In the genomic region with DNA sequence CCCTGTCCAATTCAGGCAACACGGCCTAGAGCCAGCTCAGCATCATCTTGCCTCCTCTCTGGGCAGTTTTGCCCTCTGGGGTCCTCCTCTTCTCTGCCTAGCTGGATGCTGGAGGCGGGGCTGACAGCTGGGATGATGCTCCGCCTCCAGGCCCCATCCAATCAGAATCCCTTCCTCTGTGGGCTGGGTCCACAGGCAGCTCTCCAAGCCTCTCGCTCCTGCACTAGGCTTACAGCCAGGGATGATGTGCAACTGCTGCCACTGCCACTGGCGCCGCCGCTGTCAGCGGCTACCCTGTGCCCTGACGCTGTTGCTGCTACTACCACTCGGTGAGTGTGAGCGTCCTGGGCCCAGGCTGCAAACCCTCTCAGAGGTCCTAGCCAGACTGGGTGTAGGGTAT, we compare ENCODE assay signal across 8 mouse cellular contexts. TPM values are rescaled to one million over a fixed set of nuclear protein-coding genes. Genes with fewer than 3 reads are reported as not detected.
A peak's percentile ranks its signal among the peaks of the same experiment; 100 is the strongest.
DNase-seq lines count a peak whose midpoint lies in the region; ATAC-seq and TF ChIP-seq lines count a peak whose summit lies in the region.

A gene (plus strand): TSS at position 229 of the 400 bp plus-strand sequence.

- peak; percentile 85 for DNase-seq in Muller cell, postnatal 12 days (ENCODE audit: inconsistent ontology term)
- DNase-seq in cerebellum, postnatal 4 days (ENCODE audit: low spot score in 2 of 2) = peak; percentile 43 to 69
- DNase-seq in gastrocnemius, adult 18-20 months (ENCODE audit: low spot score) = peak; percentile 65
- DNase-seq in layer of hippocampus, postnatal 10 days (ENCODE audit: low spot score in 2 of 2) = peak; percentile 76 to 82
- peak; percentile 92 for DNase-seq in lung, embryonic 14.5 days
- DNase-seq in retina, embryonic 14.5 days (ENCODE audit: low spot score) = peak; percentile 86
- no peak for DNase-seq in natural killer cell, adult 2 months (ENCODE audit: low spot score in 2 of 2)

- H3K4me2 ChIP-seq in hindbrain, embryonic 13.5 days = 0 out of 2 replicates have a peak within 1 kb of the TSS, but pooled peaks have one; percentile 26
- H3K4me2 ChIP-seq in lung, embryonic 14.5 days = no peak within 1 kb of the TSS

- 6% methylated on average over 11 of the region's 11 CpGs for WGBS in hindbrain, embryonic 13.5 days
- 7% methylated on average over 11 of the region's 11 CpGs for WGBS in lung, embryonic 14.5 days

- peak; percentile 81 for ATAC-seq in hindbrain, embryonic 13.5 days (ENCODE audit: low FRiP score)
- peak; percentile 94 for ATAC-seq in lung, embryonic 14.5 days (ENCODE audit: insufficient read depth)

- TF ChIP-seq CTCF in lung, embryonic 14.5 days (IDR thresholded peaks at IDR 0.05; ENCODE audit: low read depth) = no peak

- H3K36me3 ChIP-seq in hindbrain, embryonic 13.5 days = peaks cover 69% of the 10 kb centered on the region
- H3K36me3 ChIP-seq in lung, embryonic 14.5 days (ENCODE audit: insufficient read depth) = peaks cover 51% of the 10 kb centered on the region

- peak within 1 kb of the TSS; percentile 43 for H3K9ac ChIP-seq in hindbrain, embryonic 13.5 days
- no peak within 1 kb of the TSS for H3K9ac ChIP-seq in lung, embryonic 14.5 days

- peaks cover 10% of the 10 kb centered on the region for H3K4me1 ChIP-seq in hindbrain, embryonic 13.5 days (replicated peaks)
- H3K4me1 ChIP-seq in lung, embryonic 14.5 days (ENCODE audit: insufficient read depth) = no peaks in the 10 kb centered on the region

- peak within 1 kb of the TSS; percentile 62 for H3K27ac ChIP-seq in hindbrain, embryonic 13.5 days
- no peak within 1 kb of the TSS; the same call in 1 of the 2 replicates for H3K27ac ChIP-seq in lung, embryonic 14.5 days (ENCODE audit: low read depth)

- no peaks in the 10 kb centered on the region for H3K9me3 ChIP-seq in hindbrain, embryonic 13.5 days
- no peaks in the 10 kb centered on the region for H3K9me3 ChIP-seq in lung, embryonic 14.5 days (ENCODE audit: low read depth, low read length)

- no peaks in the 10 kb centered on the region for H3K27me3 ChIP-seq in hindbrain, embryonic 13.5 days
- no peaks in the 10 kb centered on the region for H3K27me3 ChIP-seq in lung, embryonic 14.5 days (ENCODE audit: insufficient read depth, low read length)

- peak within 1 kb of the TSS; percentile 7; the same call in 1 of the 2 replicates for H3K4me3 ChIP-seq in hindbrain, embryonic 13.5 days
- H3K4me3 ChIP-seq in lung, embryonic 14.5 days (ENCODE audit: low read depth, low read length) = no peak within 1 kb of the TSS

RNA-seq across cellular contexts. Expression of the gene that starts here (rescaled TPM):
- total RNA-seq in gastrocnemius, adult 18-20 months (2021) = under 1 TPM in 1 of 2 experiments, not detected in 1; 0.76 TPM
- 0.88 and 0.94 TPM in 2 replicates for polyA plus RNA-seq in hindbrain, embryonic 13.5 days (2015; fragmentation: Nextera tagmentation; extraction: Ambion mirVana)
- total RNA-seq in layer of hippocampus, postnatal 10 days (2021) = 1 to 10 TPM in 1 of 2 experiments, under 1 TPM in 1; 0.66 to 1.5 TPM
- 0.97 TPM in 1 of 2 replicates, not detected in the other for polyA plus RNA-seq in lung, embryonic 14.5 days (2014; fragmentation: Nextera tagmentation; extraction: Ambion mirVana)

Comparison
In these comparisons a context has a peak if more than half of its experiments do, and no peak if none do; other contexts are left out.
1. Peak in DNase-seq in gastrocnemius, adult 18-20 months; RNA of the gene not detected or under 1 TPM.
2. Peak in ATAC-seq, H3K4me3 ChIP-seq, H3K27ac ChIP-seq, H3K9ac ChIP-seq and H3K4me2 ChIP-seq in hindbrain, embryonic 13.5 days; RNA of the gene not detected or under 1 TPM.
3. Peak in DNase-seq and ATAC-seq in lung, embryonic 14.5 days; RNA of the gene not detected or under 1 TPM.
4. DNase-seq: peak in Muller cell, postnatal 12 days (single experiment), cerebellum, postnatal 4 days (2 of 2), layer of hippocampus, postnatal 10 days (2 of 2) and retina, embryonic 14.5 days (single experiment); none in natural killer cell, adult 2 months (0 of 2).